Comparison of ENCODE assay signal across 25 mouse cellular contexts in genomic region chr1:39592090-39592489, GRCm38 (mm10). TPM values are rescaled to one million over a fixed set of nuclear protein-coding genes. Genes with fewer than 3 reads are reported as not detected.
DNase-seq lines count a peak whose midpoint lies in the region; ATAC-seq and TF ChIP-seq lines count a peak whose summit lies in the region.
"Had no signal": no experiment of that assay in that cellular context is flagged by ENCODE, and none has a peak within 500 bp of the region (broad histone marks: within the 10 kb centered on the region; RNA-seq: fewer than 3 reads in every experiment).

No protein-coding gene starts in this region.

- H3K4me1 ChIP-seq in intestine, embryonic 15.5 days (replicated peaks): no peaks in the 10 kb centered on the region
- H3K4me1 ChIP-seq in kidney, postnatal 0 days (replicated peaks; ENCODE audit: insufficient read depth, low read length): no peaks in the 10 kb centered on the region
- H3K4me1 ChIP-seq in liver, embryonic 15.5 days (replicated peaks): peaks cover 3% of the 10 kb centered on the region; the same call in 1 of the 2 replicates
- H3K4me1 ChIP-seq in midbrain, embryonic 11.5 days (ENCODE audit: control insufficient read depth, insufficient read depth, low read length): no peaks in the 10 kb centered on the region
- H3K4me1 ChIP-seq: embryonic facial prominence, embryonic 13.5 days; forebrain, embryonic 13.5 days; heart, embryonic 10.5 days; midbrain, embryonic 10.5 days had no signal

- H3K36me3 ChIP-seq in intestine, embryonic 15.5 days: no peaks in the 10 kb centered on the region
- H3K36me3 ChIP-seq in kidney, postnatal 0 days (ENCODE audit: insufficient read depth, low read length): no peaks in the 10 kb centered on the region
- no peaks in the 10 kb centered on the region for H3K36me3 ChIP-seq in liver, embryonic 15.5 days (replicated peaks)
- no peaks in the 10 kb centered on the region for H3K36me3 ChIP-seq in midbrain, embryonic 11.5 days (ENCODE audit: control insufficient read depth, insufficient read depth, low read length)
- H3K36me3 ChIP-seq: embryonic facial prominence, embryonic 13.5 days; heart, embryonic 10.5 days; limb, embryonic 10.5 days; midbrain, embryonic 10.5 days had no signal

- TF ChIP-seq CTCF in kidney, postnatal 0 days (IDR thresholded peaks at IDR 0.05; ENCODE audit: low read depth): no peak

- peak; percentile 51 for DNase-seq in kidney, adult 18-20 months
- no peak for DNase-seq in kidney, postnatal 10 days
- DNase-seq in kidney, postnatal 0 days (ENCODE audit: low spot score): no peak
- no peak for DNase-seq in midbrain, embryonic 11.5 days (ENCODE audit: low spot score, missing footprints)
- DNase-seq in cerebellum, adult 11-12 months: no peak
- no peak for DNase-seq in cerebellum, postnatal 10 days
- DNase-seq: adrenal gland, postnatal 25 days; cerebellum, adult 9-11 months; gastrocnemius, adult 2 months; heart, postnatal 4 days; layer of hippocampus, adult 9-11 months; lung, adult 18-20 months; lung, postnatal 10 days; right cerebral cortex, postnatal 4 days; thymus, postnatal 25 days had no signal

- H3K27me3 ChIP-seq in intestine, embryonic 15.5 days (replicated peaks): no peaks in the 10 kb centered on the region
- no peaks in the 10 kb centered on the region for H3K27me3 ChIP-seq in kidney, postnatal 0 days (ENCODE audit: insufficient read depth, low read length)
- no peaks in the 10 kb centered on the region for H3K27me3 ChIP-seq in liver, embryonic 15.5 days
- H3K27me3 ChIP-seq in midbrain, embryonic 11.5 days (ENCODE audit: control insufficient read depth, insufficient read depth, low read length): no peaks in the 10 kb centered on the region
- H3K27me3 ChIP-seq: embryonic facial prominence, embryonic 13.5 days; forebrain, embryonic 13.5 days had no signal

- no peak overlapping the region for H3K4me3 ChIP-seq in intestine, embryonic 15.5 days (replicated peaks)
- H3K4me3 ChIP-seq in kidney, postnatal 0 days (replicated peaks; ENCODE audit: low read depth, low read length): no peak overlapping the region
- no peak overlapping the region for H3K4me3 ChIP-seq in liver, embryonic 15.5 days (replicated peaks)
- no peak overlapping the region for H3K4me3 ChIP-seq in midbrain, embryonic 11.5 days (ENCODE audit: low read depth, low read length)
- H3K4me3 ChIP-seq: embryonic facial prominence, embryonic 13.5 days; erythroblast, embryonic 14.5 days; forebrain, embryonic 13.5 days; gastrocnemius, adult 2 months; heart, embryonic 10.5 days; left cerebral cortex, adult 2 months; limb, embryonic 10.5 days; midbrain, embryonic 10.5 days had no signal

- ATAC-seq in intestine, embryonic 15.5 days: peak; percentile 85
- 0 out of 2 replicates have a peak, but pooled peaks have one; percentile 36 for ATAC-seq in kidney, postnatal 0 days (replicated peaks; ENCODE audit: low FRiP score, low read depth)
- peak; percentile 78 for ATAC-seq in liver, embryonic 15.5 days (ENCODE audit: insufficient read depth)
- no peak for ATAC-seq in midbrain, embryonic 11.5 days (ENCODE audit: low FRiP score)
- ATAC-seq: forebrain, embryonic 13.5 days had no signal

- H3K27ac ChIP-seq in intestine, embryonic 15.5 days: no peak overlapping the region
- no peak overlapping the region for H3K27ac ChIP-seq in kidney, postnatal 0 days
- 0 out of 2 replicates have a peak overlapping the region, but pooled peaks have one; percentile 4 for H3K27ac ChIP-seq in liver, embryonic 15.5 days (replicated peaks)
- H3K27ac ChIP-seq in midbrain, embryonic 11.5 days (ENCODE audit: low read depth, low read length): no peak overlapping the region
- H3K27ac ChIP-seq: embryonic facial prominence, embryonic 13.5 days; forebrain, embryonic 13.5 days; gastrocnemius, adult 2 months; heart, embryonic 10.5 days; hindbrain, embryonic 14.5 days; left cerebral cortex, adult 2 months; limb, embryonic 10.5 days; midbrain, embryonic 10.5 days had no signal

- H3K9ac ChIP-seq in intestine, embryonic 15.5 days: no peak overlapping the region
- H3K9ac ChIP-seq in kidney, postnatal 0 days (ENCODE audit: low read depth, low read length): no peak overlapping the region
- no peak overlapping the region for H3K9ac ChIP-seq in liver, embryonic 15.5 days
- H3K9ac ChIP-seq in midbrain, embryonic 11.5 days (ENCODE audit: low read length): no peak overlapping the region
- H3K9ac ChIP-seq: embryonic facial prominence, embryonic 13.5 days; forebrain, embryonic 13.5 days; hindbrain, embryonic 14.5 days had no signal

- 60% methylated on average over 4 of the region's 4 CpGs for WGBS in intestine, embryonic 15.5 days
- WGBS in kidney, postnatal 0 days: 60% methylated on average over 4 of the region's 4 CpGs
- 40% methylated on average over 4 of the region's 4 CpGs for WGBS in liver, embryonic 15.5 days (ENCODE audit: insufficient replicate concordance)
- WGBS in midbrain, embryonic 11.5 days: 80% methylated on average over 4 of the region's 4 CpGs

- H3K9me3 ChIP-seq in intestine, embryonic 15.5 days: no peaks in the 10 kb centered on the region
- no peaks in the 10 kb centered on the region for H3K9me3 ChIP-seq in kidney, postnatal 0 days (replicated peaks; ENCODE audit: low read length)
- no peaks in the 10 kb centered on the region for H3K9me3 ChIP-seq in liver, embryonic 15.5 days (replicated peaks)
- H3K9me3 ChIP-seq in midbrain, embryonic 11.5 days (ENCODE audit: control insufficient read depth, low read length): no peaks in the 10 kb centered on the region
- H3K9me3 ChIP-seq: embryonic facial prominence, embryonic 13.5 days; forebrain, embryonic 13.5 days; heart, embryonic 10.5 days; limb, embryonic 10.5 days; midbrain, embryonic 10.5 days had no signal

- H3K4me2 ChIP-seq in intestine, embryonic 15.5 days (replicated peaks): no peak overlapping the region
- H3K4me2 ChIP-seq in kidney, postnatal 0 days (ENCODE audit: low read length): no peak overlapping the region
- no peak overlapping the region for H3K4me2 ChIP-seq in liver, embryonic 15.5 days
- H3K4me2 ChIP-seq in midbrain, embryonic 11.5 days: no peak overlapping the region
- H3K4me2 ChIP-seq: embryonic facial prominence, embryonic 13.5 days; forebrain, embryonic 13.5 days; hindbrain, embryonic 14.5 days had no signal

RNA-seq across cellular contexts. Expression of gene Rnf149, which starts 14.9 kb away (rescaled TPM):
- 35.3 and 36.6 TPM in 2 replicates for polyA plus RNA-seq in intestine, embryonic 15.5 days (2015; fragmentation: Nextera tagmentation; extraction: Ambion mirVana)
- 26.4 and 27.7 TPM in 2 replicates for polyA plus RNA-seq in kidney, postnatal 0 days (2015; fragmentation: Nextera tagmentation; extraction: Ambion mirVana)
- 16.0 and 18.8 TPM in 2 replicates for polyA plus RNA-seq in liver, embryonic 15.5 days (2015; fragmentation: Nextera tagmentation; extraction: Ambion mirVana)
- polyA plus RNA-seq in midbrain, embryonic 11.5 days (2014; fragmentation: Nextera tagmentation; extraction: Ambion mirVana): 22.0 and 22.6 TPM in 2 replicates

RNA-seq across cellular contexts. Expression of gene Cnot11, which starts 57.3 kb away (rescaled TPM):
- polyA plus RNA-seq in intestine, embryonic 15.5 days (2015; fragmentation: Nextera tagmentation; extraction: Ambion mirVana): 20.6 and 21.7 TPM in 2 replicates
- 16.8 and 18.6 TPM in 2 replicates for polyA plus RNA-seq in kidney, postnatal 0 days (2015; fragmentation: Nextera tagmentation; extraction: Ambion mirVana)
- 8.0 and 8.1 TPM in 2 replicates for polyA plus RNA-seq in liver, embryonic 15.5 days (2015; fragmentation: Nextera tagmentation; extraction: Ambion mirVana)
- 29.9 and 33.3 TPM in 2 replicates for polyA plus RNA-seq in midbrain, embryonic 11.5 days (2014; fragmentation: Nextera tagmentation; extraction: Ambion mirVana)

RNA-seq across cellular contexts. Expression of gene Creg2, which starts 59.2 kb away (rescaled TPM):
- polyA plus RNA-seq in intestine, embryonic 15.5 days (2015; fragmentation: Nextera tagmentation; extraction: Ambion mirVana): 0.37 and 0.39 TPM in 2 replicates
- polyA plus RNA-seq in kidney, postnatal 0 days (2015; fragmentation: Nextera tagmentation; extraction: Ambion mirVana): 0.04 and 0.05 TPM in 2 replicates
- polyA plus RNA-seq in liver, embryonic 15.5 days (2015; fragmentation: Nextera tagmentation; extraction: Ambion mirVana): not detected in 2 replicates
- polyA plus RNA-seq in midbrain, embryonic 11.5 days (2014; fragmentation: Nextera tagmentation; extraction: Ambion mirVana): 0.41 and 0.82 TPM in 2 replicates
- polyA plus RNA-seq: erythroblast, embryonic 14.5 days had no signal
